Mouse (Mus musculus) ES-Bruce4 (cell line): ENCODE results near the gene Gm21119. TPM values are rescaled to one million over a fixed set of nuclear protein-coding genes. Genes with fewer than 3 reads are reported as not detected.
"Not testable (repeated sequence)": the region's sequence is repeated elsewhere in the genome, so short reads cannot be mapped to it uniquely, and the experiment has no call there.

Experiments
- H3K27ac ChIP-seq: 2 replicates; pipeline ENCODE4 v1.5.1; 2012; ENCODE audit warnings: low read length, inconsistent platforms; ENCODE audit not compliant: insufficient read depth
- H3K27me3 ChIP-seq: 2 replicates; pipeline ENCODE4 v1.6.1; 2012; ENCODE audit warnings: mild to moderate bottlenecking, low read length, inconsistent platforms; ENCODE audit not compliant: control insufficient read depth, poor library complexity, insufficient read depth, severe bottlenecking
- H3K36me3 ChIP-seq: 2 replicates; pipeline ENCODE4 v1.6.1; 2012; ENCODE audit warnings: inconsistent platforms, mild to moderate bottlenecking, low read length, moderate library complexity; ENCODE audit not compliant: control insufficient read depth, poor library complexity, insufficient read depth, severe bottlenecking
- H3K4me1 ChIP-seq: one replicate; pipeline ENCODE4 v1.8.1; 2011; ENCODE audit warnings: low read length; ENCODE audit not compliant: control insufficient read depth, insufficient read depth
- H3K4me3 ChIP-seq: 2 replicates; pipeline ENCODE4 v1.5.1; 2011; ENCODE audit warnings: low read depth, mild to moderate bottlenecking, low read length
- H3K9ac ChIP-seq: 2 replicates; pipeline ENCODE4 v1.6.1; 2012; ENCODE audit warnings: low read depth, mild to moderate bottlenecking, inconsistent platforms; ENCODE audit not compliant: poor library complexity, severe bottlenecking
- H3K9me3 ChIP-seq: replicated peaks from 2 replicates; pipeline ENCODE4 v1.6.1; 2012; ENCODE audit warnings: mild to moderate bottlenecking, low read length, inconsistent platforms; ENCODE audit not compliant: control insufficient read depth, poor library complexity, insufficient read depth, severe bottlenecking
- polyA plus RNA-seq: library from polyadenylated mRNA; stranded (reverse); fragments of >200 nt; gene quantifications from 2 replicates; pipeline ENCODE4 v1.2.4, GENCODE M21; 2011; ENCODE audit warnings: low read depth; ENCODE audit not compliant: missing spikeins, insufficient read depth, insufficient read length

Gene Gm21119
- polyA plus RNA-seq, 1 experiment = 0.75 TPM

DNA sequence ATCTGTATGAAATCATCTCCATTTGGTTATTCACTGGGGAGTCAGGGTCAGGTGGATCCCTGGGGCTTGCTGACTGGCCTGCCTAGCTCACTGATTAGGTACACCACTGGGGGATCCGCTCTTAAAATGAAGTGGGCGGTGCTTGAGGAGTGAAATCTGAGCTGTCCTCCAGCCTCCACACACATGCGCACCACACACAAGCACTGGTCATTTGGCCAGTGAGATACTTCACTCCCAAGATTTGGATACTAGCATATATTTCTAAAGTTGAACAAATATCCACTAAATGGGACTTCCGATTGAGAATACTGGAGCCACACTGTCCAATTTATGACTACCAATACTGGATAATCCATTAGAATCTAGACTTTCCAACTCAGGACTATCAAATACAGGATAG is 20.9 kb upstream of the Gm21119 start:
- H3K36me3 ChIP-seq, H3K4me3 ChIP-seq, H3K27ac ChIP-seq, H3K27me3 ChIP-seq, H3K9me3 ChIP-seq, H3K9ac ChIP-seq, H3K4me1 ChIP-seq: not testable (repeated sequence)

DNA sequence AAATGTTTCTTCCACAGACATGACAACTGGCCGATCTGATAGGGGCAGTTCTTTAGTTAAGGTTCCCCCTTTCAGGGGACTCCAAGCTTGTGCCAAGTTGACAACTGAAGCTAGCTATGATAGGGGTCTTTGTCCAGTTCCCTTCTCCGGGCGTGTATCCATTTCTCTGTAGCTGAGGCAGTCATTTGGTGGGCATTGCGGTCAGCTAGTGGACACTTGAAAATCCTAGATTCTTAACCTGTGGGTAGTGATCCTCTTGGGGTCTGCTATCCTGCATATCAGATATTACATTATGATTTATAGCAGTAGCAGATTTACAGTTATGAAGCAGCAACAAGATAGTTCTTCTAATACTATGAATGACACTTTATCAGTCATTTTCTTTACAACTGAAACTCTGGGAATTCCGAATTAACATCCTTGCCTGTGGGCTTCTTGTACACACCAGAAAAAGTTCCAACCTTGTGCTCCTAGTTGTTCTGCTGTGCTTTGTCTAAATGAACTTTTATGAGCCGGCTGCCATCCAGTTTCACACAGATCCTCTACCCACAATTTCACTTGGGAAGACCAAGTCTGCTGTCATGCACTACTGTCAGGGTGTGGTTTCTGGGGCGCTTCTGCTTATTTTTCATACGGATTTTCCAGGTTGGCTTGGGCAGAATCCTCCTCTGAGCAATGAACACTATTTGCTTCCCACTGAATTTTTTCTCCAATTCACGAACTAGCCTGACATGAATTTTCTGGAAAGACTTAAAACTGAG is 18.5 kb upstream of the Gm21119 start:
- H3K9me3 ChIP-seq, H3K36me3 ChIP-seq, H3K4me1 ChIP-seq, H3K27ac ChIP-seq, H3K9ac ChIP-seq, H3K4me3 ChIP-seq, H3K27me3 ChIP-seq: not testable (repeated sequence)

DNA sequence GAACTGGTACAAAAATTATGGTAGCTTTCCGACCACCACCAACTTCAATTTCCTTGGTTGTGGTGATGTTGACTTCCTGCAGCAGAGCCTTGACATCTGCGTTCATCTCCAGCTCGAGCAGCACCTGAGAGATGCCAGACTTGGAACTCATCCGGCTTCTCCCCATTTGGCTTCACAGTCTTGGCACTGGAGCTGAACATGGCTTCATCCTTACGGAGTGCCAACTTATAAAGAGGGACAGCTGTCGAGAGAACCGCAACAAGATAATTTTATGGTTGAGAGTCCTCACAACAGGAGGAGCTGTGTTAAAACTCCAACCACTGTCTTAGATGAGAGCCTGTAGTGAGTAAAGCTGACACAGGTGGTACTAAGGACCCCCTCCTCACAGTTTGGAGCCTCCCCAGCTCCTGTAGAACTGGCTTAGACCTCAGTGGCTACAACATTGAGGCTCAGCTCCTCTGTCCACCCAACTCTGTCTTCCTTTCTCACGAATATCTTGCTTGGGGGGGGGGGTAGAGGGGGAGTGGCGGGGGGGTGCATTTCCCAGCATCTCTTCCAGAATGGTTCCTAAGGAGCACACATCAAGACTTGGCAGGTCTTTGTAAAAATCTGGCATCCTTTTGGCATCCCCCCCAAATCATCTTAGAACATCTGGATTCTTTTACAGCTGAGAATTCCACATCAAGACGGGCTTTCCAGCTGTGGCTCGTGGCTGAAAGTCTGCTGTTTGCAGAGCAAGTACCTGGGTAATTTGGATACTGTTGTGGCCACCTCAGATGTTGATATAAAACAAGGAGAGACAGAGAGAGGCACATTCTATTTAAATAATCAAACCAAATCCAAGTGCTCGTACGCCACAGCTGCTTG is 17.6 kb upstream of the Gm21119 start:
- not testable (repeated sequence) for H3K27ac ChIP-seq, H3K4me1 ChIP-seq, H3K9me3 ChIP-seq, H3K36me3 ChIP-seq, H3K9ac ChIP-seq, H3K27me3 ChIP-seq, H3K4me3 ChIP-seq

DNA sequence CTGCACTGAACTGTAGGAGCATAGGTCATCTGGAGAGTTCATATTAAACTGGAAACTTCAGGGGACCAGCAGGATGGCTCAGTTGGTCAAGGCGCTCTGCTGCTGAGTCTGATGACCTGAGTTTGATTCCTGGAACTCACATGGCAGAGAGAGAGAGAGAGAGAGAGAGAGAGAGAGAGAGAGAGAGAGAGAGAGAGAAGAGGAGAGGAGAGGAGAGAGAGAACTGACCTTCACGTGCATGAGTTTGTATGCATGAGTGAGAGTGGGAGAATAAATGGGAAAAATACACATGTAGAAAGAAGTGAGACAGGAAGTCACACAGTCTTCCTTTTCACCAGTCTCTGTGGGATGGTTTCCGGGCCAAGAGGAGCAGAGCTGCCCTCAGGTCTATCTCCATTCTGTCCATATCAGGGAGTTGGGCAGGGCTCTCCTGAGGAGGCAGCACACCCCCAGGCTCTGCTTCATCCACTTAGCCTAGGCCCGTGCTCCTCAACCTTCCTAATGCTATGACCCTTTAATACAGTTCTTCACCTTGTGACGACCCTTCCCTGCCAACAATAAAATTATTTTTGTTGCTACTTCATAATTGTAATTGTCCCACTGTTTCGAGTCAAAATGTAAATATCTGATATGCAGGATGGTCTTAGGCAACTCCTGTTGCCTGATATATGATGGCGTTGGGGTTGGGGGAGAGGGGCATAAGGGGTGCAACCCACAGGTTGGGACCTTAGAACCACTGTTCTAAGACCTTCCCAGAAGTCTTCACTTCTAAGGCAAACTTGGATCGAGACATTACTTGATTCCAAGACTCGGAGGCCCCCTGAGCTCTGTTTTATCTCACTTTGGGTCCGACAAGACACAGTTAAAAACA is 16.2 kb upstream of the Gm21119 start:
- not testable (repeated sequence) for H3K36me3 ChIP-seq, H3K4me1 ChIP-seq, H3K4me3 ChIP-seq, H3K9me3 ChIP-seq, H3K9ac ChIP-seq, H3K27me3 ChIP-seq, H3K27ac ChIP-seq

DNA sequence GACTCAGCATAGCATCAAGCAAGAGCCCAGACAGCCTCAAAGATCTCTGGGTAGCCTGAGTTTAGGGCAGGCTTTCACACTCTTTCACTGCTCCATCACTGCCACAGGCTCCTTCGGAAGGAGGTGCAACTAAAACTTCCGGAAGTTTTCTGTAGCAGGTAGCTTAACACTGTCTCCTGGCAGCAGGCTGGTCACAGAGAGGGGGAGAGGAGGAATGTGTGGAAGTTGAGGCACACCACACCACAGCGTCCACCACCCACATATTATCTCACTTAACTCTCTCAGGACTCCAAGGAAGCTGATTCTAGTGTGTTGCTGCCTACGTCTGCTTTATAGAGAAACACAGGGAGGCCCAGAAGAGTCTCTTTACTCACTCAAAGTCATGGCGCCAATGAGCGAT is 15.4 kb upstream of the Gm21119 start:
- H3K27ac ChIP-seq, H3K36me3 ChIP-seq, H3K9me3 ChIP-seq, H3K4me1 ChIP-seq, H3K9ac ChIP-seq, H3K4me3 ChIP-seq, H3K27me3 ChIP-seq: not testable (repeated sequence)

DNA sequence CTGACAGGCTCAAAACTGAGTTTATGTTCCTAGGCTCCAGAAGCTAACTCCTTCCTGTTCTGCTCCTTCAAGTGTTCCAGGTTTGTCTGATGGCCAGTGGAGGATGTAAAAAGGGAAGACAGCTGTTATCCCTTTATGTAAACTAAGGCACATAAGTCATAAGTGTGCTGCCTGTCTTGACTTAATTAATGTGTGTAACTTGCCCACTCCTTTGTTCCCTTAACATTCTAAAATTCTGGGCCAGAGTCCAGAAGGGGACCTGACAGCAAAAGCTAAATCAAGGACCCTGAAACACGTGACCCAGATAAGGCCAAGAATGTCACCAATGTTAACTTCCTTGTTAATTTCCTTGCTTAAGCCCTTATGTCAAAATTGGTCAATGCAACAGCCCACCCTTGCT is 3.9 kb upstream of the Gm21119 start:
- not testable (repeated sequence) for H3K4me1 ChIP-seq, H3K27me3 ChIP-seq, H3K36me3 ChIP-seq, H3K9ac ChIP-seq, H3K9me3 ChIP-seq, H3K27ac ChIP-seq, H3K4me3 ChIP-seq

DNA sequence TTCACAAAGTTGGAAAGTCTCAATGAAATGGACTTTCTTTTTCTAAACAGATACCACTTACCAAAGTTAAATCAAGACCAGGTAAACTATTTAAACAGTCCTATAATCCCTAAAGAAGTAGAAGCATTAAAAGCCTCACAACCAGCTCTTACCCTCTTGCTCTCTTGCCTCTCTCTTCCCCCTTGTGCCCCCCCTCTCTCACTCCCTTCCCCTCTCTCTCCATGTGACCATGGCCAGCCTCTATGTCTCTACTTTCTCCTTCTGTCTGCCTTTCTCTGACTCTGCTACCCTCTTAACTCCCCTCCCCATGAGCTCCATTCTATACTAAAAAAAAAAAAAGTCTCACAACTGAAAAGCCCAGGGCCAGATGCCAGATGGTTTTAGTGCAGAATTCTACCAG is 2.0 kb upstream of the Gm21119 start:
- H3K9me3 ChIP-seq, H3K4me3 ChIP-seq, H3K27ac ChIP-seq, H3K4me1 ChIP-seq, H3K36me3 ChIP-seq, H3K27me3 ChIP-seq, H3K9ac ChIP-seq: not testable (repeated sequence)

DNA sequence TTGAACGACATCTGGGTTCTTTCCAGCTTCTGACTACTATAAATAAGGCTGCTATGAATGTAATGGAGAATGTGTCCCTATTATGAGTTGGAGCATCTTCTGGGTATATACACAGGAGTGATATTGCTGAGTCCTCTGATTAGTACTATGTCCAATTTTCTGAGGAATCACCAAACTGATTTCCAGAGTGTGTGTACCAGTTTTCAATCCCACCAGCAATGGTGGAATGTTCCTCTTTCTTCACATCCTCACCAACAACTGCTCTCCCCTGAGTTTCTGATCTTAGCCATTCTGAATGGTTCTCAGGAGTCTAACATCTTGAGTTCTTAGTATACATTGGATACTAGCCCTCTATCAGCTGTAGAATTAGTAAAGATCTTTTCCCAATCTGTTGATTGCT is 16.0 kb downstream of the Gm21119 start:
- H3K27me3 ChIP-seq, H3K4me3 ChIP-seq, H3K4me1 ChIP-seq, H3K9me3 ChIP-seq, H3K36me3 ChIP-seq, H3K27ac ChIP-seq, H3K9ac ChIP-seq: not testable (repeated sequence)

DNA sequence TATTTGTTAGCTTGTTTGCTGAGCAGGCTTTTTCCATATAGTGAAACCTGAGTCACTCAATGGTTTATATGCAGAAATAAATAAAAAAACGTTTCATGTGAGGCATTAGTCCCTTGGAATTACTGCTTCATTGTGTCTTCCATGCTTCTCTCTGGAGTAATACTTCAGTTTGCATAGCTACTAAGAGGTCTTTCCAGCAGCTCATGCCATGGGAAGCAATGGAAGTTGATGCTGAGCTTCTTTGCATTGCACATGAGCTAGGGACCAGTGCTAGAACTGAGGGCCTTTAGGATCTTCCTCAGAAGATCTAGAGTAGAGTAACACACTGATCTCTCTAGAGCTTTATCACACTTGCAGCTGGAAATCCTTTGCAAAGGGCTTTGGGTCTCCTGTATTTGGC is 23.2 kb downstream of the Gm21119 start:
- not testable (repeated sequence) for H3K27me3 ChIP-seq

More for the DNA sequence above, 23.2 kb downstream of the Gm21119 start:
- not testable (repeated sequence) for H3K4me1 ChIP-seq, H3K27ac ChIP-seq, H3K9ac ChIP-seq, H3K4me3 ChIP-seq, H3K36me3 ChIP-seq, H3K9me3 ChIP-seq
